Mouse (Mus musculus) bone marrow macrophage, adult 2 months (primary cell): ENCODE data around the gene Yeats4. TPM values are rescaled to one million over a fixed set of nuclear protein-coding genes. Genes with fewer than 3 reads are reported as not detected.
"Not testable (repeated sequence)": the region's sequence is repeated elsewhere in the genome, so short reads cannot be mapped to it uniquely, and the experiment has no call there.

Experiments used
- H3K27ac ChIP-seq: 2 replicates; pipeline ENCODE4 v1.5.1; 2012; ENCODE audit warnings: low read depth, low read length; ENCODE audit not compliant: insufficient read depth
- H3K4me1 ChIP-seq: 2 replicates; pipeline ENCODE4 v1.6.1; 2012; ENCODE audit warnings: low read length; ENCODE audit not compliant: control insufficient read depth, insufficient read depth
- H3K4me3 ChIP-seq: 2 replicates; pipeline ENCODE4 v1.5.1; 2012; ENCODE audit warnings: mild to moderate bottlenecking, low read length, moderate library complexity; ENCODE audit not compliant: insufficient read depth
- CTCF ChIP-seq: IDR thresholded peaks from 2 replicates; pipeline ENCODE4 v1.5.1; 2012; ENCODE audit warnings: low read depth, mild to moderate bottlenecking, low read length, moderate library complexity
- POLR2A ChIP-seq: IDR thresholded peaks from 2 replicates; pipeline ENCODE4 v1.6.1; 2012; ENCODE audit warnings: mild to moderate bottlenecking, low read depth, low read length, borderline replicate concordance
- polyA plus RNA-seq: library from polyadenylated mRNA; stranded (reverse); fragments of >200 nt; gene quantifications from 2 replicates; pipeline ENCODE4 v1.2.4, GENCODE M21; 2012; ENCODE audit not compliant: missing spikeins, insufficient read depth, insufficient read length

Yeats4 gene
- polyA plus RNA-seq, 1 experiment: 61.0 TPM

DNA sequence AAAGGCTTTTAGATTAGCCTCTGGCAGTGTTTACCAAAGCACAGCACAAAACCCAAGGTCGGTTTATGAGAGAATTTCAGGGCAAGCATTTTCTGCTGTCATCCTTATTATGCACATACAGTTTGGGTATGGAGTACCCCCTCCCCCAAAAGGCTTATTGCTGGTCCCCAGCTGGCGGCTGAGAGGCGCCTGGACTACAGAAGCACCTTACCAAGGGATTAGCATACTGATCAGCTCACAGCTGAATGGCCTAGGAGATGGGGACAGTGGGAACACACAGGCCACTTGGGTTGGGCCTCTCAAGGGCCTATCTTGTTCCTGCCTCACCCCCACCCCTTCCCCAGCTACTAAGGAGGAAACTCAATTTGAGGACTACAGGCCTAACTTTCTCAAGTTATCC is 1.5 kb downstream of the Yeats4 start:
- TF ChIP-seq POLR2A (no peak), CTCF (no peak)
- Histone ChIP-seq H3K27ac (no peak overlapping the region), H3K4me1 (peaks cover 24% of the 10 kb centered on the region), H3K4me3 (no peak overlapping the region)

DNA sequence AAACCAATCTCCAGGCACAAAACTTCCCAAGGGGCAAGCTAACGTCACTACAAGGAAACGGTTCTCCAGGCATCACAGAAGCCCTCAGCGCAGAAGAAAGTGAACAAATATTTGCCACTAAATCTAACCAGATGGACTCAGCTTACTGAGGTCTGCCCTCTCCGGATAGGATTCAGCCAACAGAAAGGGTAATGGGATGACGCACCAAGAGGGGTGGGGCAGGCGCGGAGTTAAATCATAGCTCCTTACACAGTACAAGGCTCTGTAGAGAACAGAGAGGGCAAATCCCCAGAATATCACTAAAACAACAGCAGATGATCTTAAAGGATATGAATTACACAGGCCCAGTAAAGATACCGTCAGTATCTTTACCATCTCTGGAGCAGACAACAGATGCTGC is 6.0 kb downstream of the Yeats4 start:
- no peak overlapping the region for H3K27ac ChIP-seq
- TF ChIP-seq CTCF (no peak), POLR2A (no peak)
- H3K4me3 ChIP-seq: no peak overlapping the region
- H3K4me1 ChIP-seq: peaks cover 44% of the 10 kb centered on the region

DNA sequence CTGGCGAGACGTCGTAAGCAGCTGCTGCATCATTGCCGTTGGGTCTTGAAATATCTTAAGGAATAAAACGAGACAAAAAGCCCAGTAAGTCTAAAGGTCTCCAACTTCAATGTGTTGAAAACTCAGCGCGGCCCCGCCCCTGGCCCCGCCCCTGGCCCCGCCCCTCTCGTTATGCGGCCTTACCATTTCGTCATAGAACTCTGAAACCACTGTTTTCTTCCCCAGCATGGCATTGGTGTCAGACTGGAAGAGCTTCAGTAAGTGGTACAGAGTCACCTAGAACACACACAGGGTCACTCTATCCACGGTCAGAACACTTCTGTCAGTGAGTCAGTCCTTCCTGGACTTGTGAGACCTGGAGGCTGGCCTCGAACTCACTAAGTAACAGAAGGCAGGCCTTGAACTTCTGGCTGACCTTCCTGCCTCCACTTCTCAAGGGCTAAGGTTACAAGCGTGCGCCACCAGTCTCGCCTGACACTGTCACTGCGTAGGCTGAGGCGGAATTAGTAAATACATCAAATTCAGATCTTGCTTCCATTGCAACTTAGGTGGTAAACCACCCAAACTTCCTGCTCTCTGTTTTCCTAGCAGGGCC is 7.0 kb downstream of the Yeats4 start:
- Histone ChIP-seq H3K4me3 (no peak overlapping the region), H3K4me1 (peaks cover 39% of the 10 kb centered on the region), H3K27ac (no peak overlapping the region)
- TF ChIP-seq CTCF: no peak
- no peak for TF ChIP-seq POLR2A

DNA sequence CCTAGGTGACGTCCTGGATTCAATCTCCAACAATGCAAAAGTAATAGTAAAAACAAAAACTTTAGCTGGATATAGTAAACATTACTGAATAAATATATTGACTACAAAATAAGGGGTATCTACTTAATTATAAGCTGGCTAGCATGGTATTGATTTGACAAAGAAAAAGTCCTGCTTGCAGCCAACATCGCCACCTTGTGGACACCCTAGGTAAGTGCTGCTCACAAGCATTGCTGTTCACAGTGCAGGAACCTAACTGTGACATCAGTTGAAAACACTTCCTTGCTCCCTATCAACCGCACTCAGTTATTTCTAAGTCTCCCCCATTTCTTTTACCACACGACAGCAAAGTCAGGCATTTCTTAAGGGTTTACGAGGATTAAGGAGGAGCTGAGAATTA is 7.5 kb downstream of the Yeats4 start:
- no peak overlapping the region for H3K27ac ChIP-seq
- TF ChIP-seq POLR2A (no peak), CTCF (peak; percentile 44; the same call in 1 of the 2 replicates)
- no peak overlapping the region for H3K4me3 ChIP-seq
- peaks cover 39% of the 10 kb centered on the region for H3K4me1 ChIP-seq

DNA sequence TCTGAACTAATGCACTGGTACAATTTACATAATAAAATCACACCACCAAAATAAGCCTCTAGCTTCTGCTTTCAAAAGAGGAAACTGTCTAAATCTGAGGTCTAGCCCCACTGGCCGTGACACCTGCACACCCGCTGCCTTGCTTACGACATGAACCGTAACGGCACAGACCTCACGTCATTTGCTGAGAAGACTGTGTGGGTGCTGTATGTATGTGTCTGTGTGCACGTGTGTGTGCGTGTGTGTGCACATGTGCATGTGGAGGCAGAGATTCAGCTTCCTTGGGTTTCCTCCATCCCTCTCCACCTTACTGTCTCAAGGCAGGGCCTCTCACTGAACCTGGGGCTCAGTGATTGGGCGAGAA is 8.2 kb downstream of the Yeats4 start:
- TF ChIP-seq POLR2A: no peak
- Histone ChIP-seq H3K4me3 (peak overlapping the region; percentile 34), H3K27ac (peak overlapping the region; percentile 80), H3K4me1 (peaks cover 32% of the 10 kb centered on the region)

DNA sequence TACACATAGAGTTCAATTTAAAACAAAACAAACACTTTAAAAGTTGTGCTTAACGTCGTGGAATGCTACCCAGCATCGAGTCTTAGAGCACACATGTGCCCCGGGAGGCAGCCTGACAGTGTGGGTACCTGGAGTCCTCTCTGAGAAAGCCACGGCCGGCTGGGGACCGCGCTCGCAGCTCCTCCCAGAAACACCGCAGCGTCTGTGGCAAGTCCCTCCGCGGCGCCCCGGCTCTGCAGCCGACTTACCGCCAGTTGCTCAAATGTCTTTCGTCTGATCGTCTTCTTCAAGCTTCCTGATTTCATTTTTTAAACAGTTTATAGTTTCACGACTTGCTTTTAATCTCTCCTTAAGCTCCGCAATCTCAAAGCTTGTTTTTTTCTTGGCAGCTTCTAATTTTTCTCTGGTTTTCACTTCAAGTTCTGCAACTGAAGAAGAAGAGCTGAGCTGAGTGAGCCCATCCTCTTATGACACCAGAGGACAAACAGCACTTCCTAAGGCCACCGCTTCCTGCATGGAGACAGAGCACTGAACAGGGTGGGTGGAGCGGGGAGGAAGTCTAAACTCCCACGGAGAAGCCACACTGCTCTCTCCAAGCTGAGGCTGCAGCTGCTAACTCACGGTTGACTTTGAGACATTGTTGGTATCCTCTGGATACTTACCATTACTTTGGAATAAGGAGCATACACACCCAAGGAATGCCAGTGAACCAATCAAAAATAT is 8.7 kb downstream of the Yeats4 start:
- no peak for TF ChIP-seq CTCF
- TF ChIP-seq POLR2A: no peak
- H3K4me1 ChIP-seq: peaks cover 28% of the 10 kb centered on the region
- H3K4me3 ChIP-seq: peak overlapping the region; percentile 28
- peak overlapping the region; percentile 80 for H3K27ac ChIP-seq

DNA sequence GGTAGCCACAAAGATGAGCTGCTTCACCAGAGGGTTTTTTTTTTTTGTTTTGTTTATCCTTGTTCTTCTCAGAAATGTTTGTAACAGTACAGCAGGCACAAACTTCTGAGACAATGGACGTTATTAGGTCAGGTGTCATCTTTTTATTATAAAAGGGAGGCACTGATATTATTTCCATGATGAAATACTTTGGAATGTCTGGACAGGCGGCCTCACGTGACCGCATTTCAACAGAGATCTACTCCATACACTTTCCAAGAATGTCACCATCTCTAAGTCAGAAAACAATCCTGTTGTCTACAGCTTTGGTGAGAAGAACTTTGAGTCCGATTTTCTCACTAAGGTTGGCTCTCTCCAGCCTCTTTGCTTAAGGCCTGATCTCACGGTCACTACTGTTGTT is 13.3 kb downstream of the Yeats4 start:
- H3K4me1 ChIP-seq: peaks cover 14% of the 10 kb centered on the region
- H3K4me3 ChIP-seq: no peak overlapping the region
- no peak overlapping the region for H3K27ac ChIP-seq
- TF ChIP-seq CTCF (no peak), POLR2A (no peak)

DNA sequence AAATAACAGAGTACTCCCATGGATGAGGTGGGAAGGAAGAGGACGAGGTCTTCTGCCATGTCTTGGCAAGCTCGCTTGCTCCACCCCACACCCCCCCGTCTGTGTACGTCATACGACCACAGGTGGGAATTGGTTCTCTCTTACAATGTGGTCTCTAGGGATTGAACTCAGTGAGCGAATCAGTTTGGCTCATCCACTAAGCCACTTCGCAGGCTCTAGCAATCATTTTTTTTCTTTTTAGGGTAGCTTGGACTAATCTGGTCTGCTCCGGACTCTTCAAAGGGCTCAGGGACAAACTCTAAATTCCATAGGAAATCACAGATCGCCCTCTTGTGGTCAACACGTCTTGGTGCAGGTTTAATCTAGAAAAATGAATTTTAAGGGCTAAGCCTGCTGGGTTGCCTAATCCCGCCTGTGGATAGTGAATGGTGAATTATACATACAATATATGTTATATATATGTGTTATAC is 14.8 kb downstream of the Yeats4 start:
- peak overlapping the region; percentile 6; the same call in 1 of the 2 replicates for H3K4me3 ChIP-seq
- TF ChIP-seq POLR2A: no peak
- TF ChIP-seq CTCF: no peak
- H3K27ac ChIP-seq: no peak overlapping the region
- peaks cover 6% of the 10 kb centered on the region for H3K4me1 ChIP-seq

DNA sequence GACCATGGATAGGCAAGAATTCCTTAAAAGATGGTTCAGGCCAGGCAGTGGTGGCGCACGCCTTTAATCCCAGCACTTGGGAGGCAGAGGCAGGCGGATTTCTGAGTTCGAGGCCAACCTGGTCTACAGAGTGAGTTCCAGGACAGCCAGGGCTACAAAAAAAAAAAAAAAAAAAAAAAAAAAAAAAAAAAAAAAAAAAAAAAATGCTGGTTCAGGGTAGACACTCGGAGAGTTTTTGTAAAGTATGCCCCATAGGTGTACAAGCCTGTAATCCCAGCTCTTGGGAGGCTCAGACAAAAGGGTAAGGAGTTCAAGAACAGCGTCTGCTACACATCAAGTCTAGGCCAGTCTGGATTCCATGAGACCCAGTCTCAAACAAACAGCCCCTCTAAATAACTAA is 15.5 kb downstream of the Yeats4 start:
- H3K27ac ChIP-seq, H3K4me3 ChIP-seq, H3K4me1 ChIP-seq: not testable (repeated sequence)

DNA sequence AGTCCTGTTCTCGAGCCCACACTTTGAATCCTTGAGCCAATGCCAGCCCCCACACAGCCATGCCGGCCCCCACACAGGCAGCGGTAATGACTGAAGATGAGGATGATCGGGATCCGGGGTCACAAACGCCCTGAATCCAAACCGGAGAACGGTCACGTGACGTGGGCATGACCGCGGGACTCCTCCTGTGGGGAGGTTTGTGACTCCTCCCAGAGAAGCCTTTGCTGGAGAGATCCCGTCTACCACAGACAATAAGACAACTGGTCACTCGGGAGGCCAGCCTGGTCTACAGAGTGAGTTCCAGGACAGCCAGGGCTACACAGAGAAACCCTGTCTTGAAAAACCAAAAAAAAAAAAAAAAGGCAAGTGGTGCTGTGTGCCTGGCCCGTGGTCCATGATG is 16.1 kb downstream of the Yeats4 start:
- no peak for TF ChIP-seq POLR2A
- no peaks in the 10 kb centered on the region for H3K4me1 ChIP-seq
- H3K4me3 ChIP-seq: no peak overlapping the region
- H3K27ac ChIP-seq: no peak overlapping the region
